Mouse (Mus musculus) G1E (cell line): Measurements from ENCODE around the gene Kcmf1. TPM values are rescaled to one million over a fixed set of nuclear protein-coding genes. Genes with fewer than 3 reads are reported as not detected.

Experiments used
- ATAC-seq: 2 replicates; pipeline ENCODE4 v1.8.0; 2016; ENCODE audit warnings: mild to moderate bottlenecking; ENCODE audit not compliant: insufficient number of reproducible peaks, poor library complexity, low FRiP score, severe bottlenecking; ENCODE audit errors: extremely low read depth
- DNase-seq: peaks from one replicate; pipeline ENCODE4 v3.0.0; 2012; ENCODE audit warnings: low spot score
- H3K27me3 ChIP-seq: 2 replicates; pipeline ENCODE4 v1.6.1; 2012; ENCODE audit warnings: mild to moderate bottlenecking, low read length, inconsistent platforms; ENCODE audit not compliant: insufficient read depth
- H3K36me3 ChIP-seq: replicated peaks from 2 replicates; pipeline ENCODE3; 2012; ENCODE audit warnings: mild to moderate bottlenecking, inconsistent platforms
- H3K4me1 ChIP-seq: 2 replicates; pipeline ENCODE4 v1.6.1; 2012; ENCODE audit warnings: low read depth, low read length, inconsistent platforms, mixed read lengths; ENCODE audit not compliant: insufficient read depth
- H3K4me3 ChIP-seq: 2 replicates; pipeline ENCODE4 v1.5.1; 2012; ENCODE audit warnings: low read depth, mild to moderate bottlenecking, inconsistent platforms, low read length, moderate library complexity, mixed read lengths
- H3K9me3 ChIP-seq: replicated peaks from 2 replicates; pipeline ENCODE4 v1.6.1; 2012; ENCODE audit warnings: inconsistent platforms
- CTCF ChIP-seq: IDR thresholded peaks from 2 replicates; pipeline ENCODE4 v1.5.1; 2012; ENCODE audit warnings: low read depth, low read length, inconsistent platforms, mixed read lengths
- GATA1 ChIP-seq: IDR thresholded peaks from 2 replicates; pipeline ENCODE4 v1.6.1; 2012; ENCODE audit warnings: borderline replicate concordance, low read length, inconsistent platforms, mixed read lengths
- GATA2 ChIP-seq: IDR thresholded peaks from 2 replicates; pipeline ENCODE4 v1.6.1; 2012; ENCODE audit warnings: low read depth, low read length, inconsistent platforms, borderline replicate concordance
- POLR2AphosphoS5 ChIP-seq: IDR thresholded peaks from 2 replicates; pipeline ENCODE4 v1.6.1; 2012; ENCODE audit warnings: low read depth, low read length, inconsistent platforms; ENCODE audit not compliant: insufficient replicate concordance
- TAL1 ChIP-seq: conservative IDR thresholded peaks from 2 replicates; pipeline ENCODE4 v1.6.1; 2012; ENCODE audit warnings: low read depth, low read length, inconsistent platforms, mixed read lengths
- polyA plus RNA-seq: library from polyadenylated mRNA; stranded (reverse); fragments of >175 nt; gene quantifications from 2 replicates; pipeline ENCODE4 v1.2.3, GENCODE M21; 2012
- total RNA-seq, 2 experiments: library from RNA; stranded (forward) in 1 of 2; stranded (reverse) in 1 of 2; fragments of 200-1000 nt in 1 of 2; fragments of >200 nt in 1 of 2; fragmentation: Nextera tagmentation in 1 of 2; gene quantifications; 2 replicates each; pipeline ENCODE4 v1.2.3; 2014 to 2017

The Kcmf1 gene
- total and polyA plus RNA-seq, 3 experiments, result 65.2 to 102 (median 88.5) TPM

- ATAC-seq, result no peak
- TF ChIP-seq GATA1 (no peak), CTCF (no peak), TAL1 (no peak), GATA2 (no peak), POLR2AphosphoS5 (no peak)
- H3K4me1 ChIP-seq, result no peaks in the 10 kb centered on the region
- no peaks in the 10 kb centered on the region for H3K36me3 ChIP-seq
- H3K27me3 ChIP-seq, result peaks cover 2% of the 10 kb centered on the region; the same call in 1 of the 2 replicates
- no peak overlapping the region for H3K4me3 ChIP-seq
- no peak for DNase-seq
- H3K9me3 ChIP-seq, result no peaks in the 10 kb centered on the region
Observed at GRCm38 (mm10) chr6:72802119-72802518, 97.7 kb downstream of the Kcmf1 start.

GRCm38 (mm10) chr6:72800641-72801040 lies 99.1 kb downstream of the Kcmf1 start:
- ATAC-seq (no peak), DNase-seq (no peak)
- Histone ChIP-seq H3K36me3 (no peaks in the 10 kb centered on the region), H3K4me1 (no peaks in the 10 kb centered on the region), H3K4me3 (no peak overlapping the region), H3K27me3 (peaks cover 2% of the 10 kb centered on the region; the same call in 1 of the 2 replicates), H3K9me3 (no peaks in the 10 kb centered on the region)
- no peak for TF ChIP-seq GATA1
- TF ChIP-seq POLR2AphosphoS5, result no peak
- TF ChIP-seq GATA2, result no peak
- TF ChIP-seq CTCF, result no peak
- no peak for TF ChIP-seq TAL1

GRCm38 (mm10) chr6:72797763-72798162 lies 102.0 kb downstream of the Kcmf1 start:
- Histone ChIP-seq H3K4me3 (no peak overlapping the region), H3K27me3 (peaks cover 6% of the 10 kb centered on the region), H3K9me3 (no peaks in the 10 kb centered on the region), H3K4me1 (no peaks in the 10 kb centered on the region), H3K36me3 (no peaks in the 10 kb centered on the region)
- TF ChIP-seq GATA2, result no peak
- no peak for TF ChIP-seq TAL1
- no peak for DNase-seq
- ATAC-seq, result no peak

- Histone ChIP-seq H3K27me3 (peaks cover 4% of the 10 kb centered on the region), H3K4me3 (no peak overlapping the region), H3K36me3 (no peaks in the 10 kb centered on the region), H3K9me3 (no peaks in the 10 kb centered on the region), H3K4me1 (no peaks in the 10 kb centered on the region)
- no peak for TF ChIP-seq POLR2AphosphoS5
- TF ChIP-seq TAL1, result no peak
- TF ChIP-seq CTCF, result no peak
- no peak for TF ChIP-seq GATA1
- no peak for TF ChIP-seq GATA2
- DNase-seq (no peak), ATAC-seq (no peak)
Observed at GRCm38 (mm10) chr6:72795444-72795843, 104.3 kb downstream of the Kcmf1 start.

- TF ChIP-seq GATA1, result no peak
- no peak for TF ChIP-seq TAL1
- no peak for TF ChIP-seq POLR2AphosphoS5
- TF ChIP-seq GATA2, result no peak
- no peak for TF ChIP-seq CTCF
Observed at GRCm38 (mm10) chr6:72794870-72795269, 104.9 kb downstream of the Kcmf1 start.

GRCm38 (mm10) chr6:72792641-72793040 lies 107.1 kb downstream of the Kcmf1 start:
- Histone ChIP-seq H3K27me3 (peaks cover 21% of the 10 kb centered on the region), H3K9me3 (peaks cover 17% of the 10 kb centered on the region), H3K36me3 (no peaks in the 10 kb centered on the region), H3K4me1 (no peaks in the 10 kb centered on the region), H3K4me3 (no peak overlapping the region)
- ATAC-seq (no peak), DNase-seq (no peak)
- TF ChIP-seq TAL1 (no peak), CTCF (no peak), GATA2 (no peak), POLR2AphosphoS5 (no peak), GATA1 (no peak)

More at GRCm38 (mm10) chr6:72794870-72795269, 104.9 kb downstream of the Kcmf1 start:
- DNase-seq, result no peak
- no peaks in the 10 kb centered on the region for H3K4me1 ChIP-seq
- no peaks in the 10 kb centered on the region for H3K36me3 ChIP-seq
- no peak overlapping the region for H3K4me3 ChIP-seq
- H3K27me3 ChIP-seq, result peaks cover 4% of the 10 kb centered on the region
- ATAC-seq, result no peak
- H3K9me3 ChIP-seq, result no peaks in the 10 kb centered on the region

Other genes with a start within 250 kb of the Kcmf1 start
- not detected in 2 replicates for gene Tcf7l1, start 110.7 kb downstream of the Kcmf1 start, total RNA-seq (2014; fragmentation: Nextera tagmentation)
- gene Tcf7l1, start 110.7 kb downstream of the Kcmf1 start, total RNA-seq (2017), result 0.06 and 0.38 TPM in 2 replicates
- not detected in 2 replicates for gene Tcf7l1, start 110.7 kb downstream of the Kcmf1 start, polyA plus RNA-seq
- gene Tmsb10, start 58.8 kb upstream of the Kcmf1 start, total RNA-seq (2014; fragmentation: Nextera tagmentation), result 8.3 and 11.8 TPM in 2 replicates
- gene Tmsb10, start 58.8 kb upstream of the Kcmf1 start, total RNA-seq (2017), result 10.5 and 12.1 TPM in 2 replicates
- gene Tmsb10, start 58.8 kb upstream of the Kcmf1 start, polyA plus RNA-seq, result 7.1 and 9.3 TPM in 2 replicates